Mouse (Mus musculus) kidney, postnatal 0 days (tissue): ENCODE results near the gene Ppp2r5e. TPM values are rescaled to one million over a fixed set of nuclear protein-coding genes. Genes with fewer than 3 reads are reported as not detected.
A peak's percentile ranks its signal among the peaks of the same experiment; 100 is the strongest.

Experiments
- ATAC-seq: fragments of 200-750 bp; cut with Nextera tagmentation; replicated peaks from 2 replicates; pipeline ENCODE4 v1.8.0; 2017; ENCODE audit warnings: low read depth, moderate number of reproducible peaks, moderate TSS enrichment, moderate library complexity; ENCODE audit not compliant: low FRiP score
- DNase-seq: peaks from one replicate; pipeline ENCODE4 v3.0.0-alpha.2; 2016; ENCODE audit warnings: low spot score
- H3K27ac ChIP-seq: fragments of 300-500 bp; sonication (generic); 2 replicates; pipeline ENCODE4 v1.5.1; 2014; ENCODE audit warnings: mild to moderate bottlenecking
- H3K27me3 ChIP-seq: fragments of 300-500 bp; sonication (generic); 2 replicates; pipeline ENCODE4 v1.6.1; 2014; ENCODE audit warnings: low read length, mixed read lengths; ENCODE audit not compliant: insufficient read depth
- H3K36me3 ChIP-seq: fragments of 300-500 bp; sonication (generic); 2 replicates; pipeline ENCODE4 v1.6.1; 2014; ENCODE audit warnings: low read length, mixed read lengths; ENCODE audit not compliant: insufficient read depth
- H3K4me1 ChIP-seq: fragments of 300-500 bp; sonication (generic); replicated peaks from 2 replicates; pipeline ENCODE4 v1.6.1; 2014; ENCODE audit warnings: antibody characterized with exemption, low read length, mixed read lengths; ENCODE audit not compliant: insufficient read depth
- H3K4me2 ChIP-seq: fragments of 300-500 bp; sonication (generic); 2 replicates; pipeline ENCODE4 v1.6.1; 2014; ENCODE audit warnings: mild to moderate bottlenecking, low read length, moderate library complexity, mixed read lengths
- H3K4me3 ChIP-seq: fragments of 300-500 bp; sonication (generic); replicated peaks from 2 replicates; pipeline ENCODE4 v1.5.1; 2014; ENCODE audit warnings: low read depth, low read length
- H3K9ac ChIP-seq: fragments of 300-500 bp; sonication (generic); 2 replicates; pipeline ENCODE4 v1.6.1; 2014; ENCODE audit warnings: low read depth, low read length
- H3K9me3 ChIP-seq: fragments of 300-500 bp; sonication (generic); replicated peaks from 2 replicates; pipeline ENCODE4 v1.6.1; 2016; ENCODE audit warnings: low read length, inconsistent platforms, mixed read lengths
- CTCF ChIP-seq: IDR thresholded peaks from 2 replicates; pipeline ENCODE4 v1.5.1; 2016; ENCODE audit warnings: antibody characterized with exemption, low read depth, mild to moderate bottlenecking, moderate library complexity
- WGBS: fragments of 180-500 bp; shearing (Covaris S2); extraction: QIAGEN DNeasy Blood & Tissue Kit; methylation state at CpG from one replicate; pipeline ENCODE4 v1.1.7; 2014; 5-methylcytosine and 5-hydroxymethylcytosine counted together
- polyA plus RNA-seq: library from polyadenylated mRNA; unstranded; fragments of >200 nt; fragmentation: Nextera tagmentation; extraction: Ambion mirVana; gene quantifications from 2 replicates; pipeline ENCODE4 v1.2.1, GENCODE M21; 2015

Gene Ppp2r5e
- polyA plus RNA-seq, 1 experiment from 2014 or later, result 16.0 TPM

GRCm38 (mm10) chr12:75429685-75430396 is 166.2 kb downstream of the Ppp2r5e start:
- no peak for TF ChIP-seq CTCF
- no peaks in the 10 kb centered on the region for H3K36me3 ChIP-seq
- H3K4me3 ChIP-seq, result no peak overlapping the region
- DNase-seq, result no peak
- no peaks in the 10 kb centered on the region for H3K9me3 ChIP-seq
- WGBS, result 85% methylated on average over 1 of the region's 1 CpGs
- no peaks in the 10 kb centered on the region for H3K27me3 ChIP-seq
- H3K27ac ChIP-seq, result no peak overlapping the region
- H3K9ac ChIP-seq, result no peak overlapping the region
- no peak overlapping the region for H3K4me2 ChIP-seq
- ATAC-seq, result no peak
- no peaks in the 10 kb centered on the region for H3K4me1 ChIP-seq

GRCm38 (mm10) chr12:75428719-75429118 is 167.3 kb downstream of the Ppp2r5e start:
- no peak overlapping the region for H3K4me3 ChIP-seq
- H3K4me2 ChIP-seq, result no peak overlapping the region
- no peak for DNase-seq
- H3K27me3 ChIP-seq, result no peaks in the 10 kb centered on the region
- no peaks in the 10 kb centered on the region for H3K4me1 ChIP-seq
- no peak overlapping the region for H3K27ac ChIP-seq
- no peaks in the 10 kb centered on the region for H3K9me3 ChIP-seq
- ATAC-seq, result no peak
- H3K9ac ChIP-seq, result no peak overlapping the region
- H3K36me3 ChIP-seq, result no peaks in the 10 kb centered on the region
- 83% methylated on average over 6 of the region's 6 CpGs for WGBS
- TF ChIP-seq CTCF, result no peak

GRCm38 (mm10) chr12:75425882-75426281 is 170.2 kb downstream of the Ppp2r5e start:
- no peak for TF ChIP-seq CTCF
- Histone ChIP-seq H3K27me3 (no peaks in the 10 kb centered on the region), H3K27ac (no peak overlapping the region), H3K9ac (no peak overlapping the region), H3K4me3 (no peak overlapping the region), H3K36me3 (no peaks in the 10 kb centered on the region), H3K9me3 (no peaks in the 10 kb centered on the region), H3K4me2 (no peak overlapping the region), H3K4me1 (no peaks in the 10 kb centered on the region)
- DNase-seq, result peak; percentile 33
- 72% methylated on average over 7 of the region's 7 CpGs for WGBS
- no peak; the same call in 1 of the 2 replicates for ATAC-seq

- no peaks in the 10 kb centered on the region for H3K4me1 ChIP-seq
- no peak for DNase-seq
- no peaks in the 10 kb centered on the region for H3K9me3 ChIP-seq
- H3K4me3 ChIP-seq, result no peak overlapping the region
- no peak overlapping the region for H3K4me2 ChIP-seq
- no peak for TF ChIP-seq CTCF
- 88% methylated on average over 4 of the region's 4 CpGs for WGBS
- no peak overlapping the region for H3K27ac ChIP-seq
- no peaks in the 10 kb centered on the region for H3K27me3 ChIP-seq
- no peak overlapping the region for H3K9ac ChIP-seq
- no peak for ATAC-seq
- H3K36me3 ChIP-seq, result no peaks in the 10 kb centered on the region
Observed at GRCm38 (mm10) chr12:75424817-75425216, 171.2 kb downstream of the Ppp2r5e start.

GRCm38 (mm10) chr12:75424359-75424758 is 171.7 kb downstream of the Ppp2r5e start:
- Histone ChIP-seq H3K9ac (no peak overlapping the region), H3K27ac (no peak overlapping the region), H3K27me3 (no peaks in the 10 kb centered on the region), H3K36me3 (no peaks in the 10 kb centered on the region), H3K4me3 (no peak overlapping the region), H3K4me2 (no peak overlapping the region), H3K9me3 (no peaks in the 10 kb centered on the region), H3K4me1 (no peaks in the 10 kb centered on the region)
- no peak for TF ChIP-seq CTCF
- ATAC-seq (no peak), DNase-seq (no peak)
- 75% methylated on average over 7 of the region's 7 CpGs for WGBS

- no peaks in the 10 kb centered on the region for H3K9me3 ChIP-seq
- H3K9ac ChIP-seq, result no peak within 1 kb of the TSS
- 83% methylated on average over 4 of the region's 4 CpGs for WGBS
- H3K4me3 ChIP-seq, result no peak within 1 kb of the TSS
- no peak within 1 kb of the TSS for H3K27ac ChIP-seq
- no peaks in the 10 kb centered on the region for H3K4me1 ChIP-seq
- H3K4me2 ChIP-seq, result no peak within 1 kb of the TSS
- H3K36me3 ChIP-seq, result no peaks in the 10 kb centered on the region
- DNase-seq (no peak), ATAC-seq (no peak)
- H3K27me3 ChIP-seq, result no peaks in the 10 kb centered on the region
- no peak for TF ChIP-seq CTCF
Observed at GRCm38 (mm10) chr12:75416681-75417080, 179.4 kb downstream of the Ppp2r5e start, which contains the start of gene Gphb5. Gene Gphb5 (minus strand): TSS chr12:75416781.
